Mouse (Mus musculus) B cell, adult 2 months (primary cell): Measurements from ENCODE around the gene 1700067K01Rik.

ENCODE experiments used
- DNase-seq, 2 experiments: peaks; one replicate each; pipeline ENCODE4 v3.0.0; 2022

Gene 1700067K01Rik

DNA sequence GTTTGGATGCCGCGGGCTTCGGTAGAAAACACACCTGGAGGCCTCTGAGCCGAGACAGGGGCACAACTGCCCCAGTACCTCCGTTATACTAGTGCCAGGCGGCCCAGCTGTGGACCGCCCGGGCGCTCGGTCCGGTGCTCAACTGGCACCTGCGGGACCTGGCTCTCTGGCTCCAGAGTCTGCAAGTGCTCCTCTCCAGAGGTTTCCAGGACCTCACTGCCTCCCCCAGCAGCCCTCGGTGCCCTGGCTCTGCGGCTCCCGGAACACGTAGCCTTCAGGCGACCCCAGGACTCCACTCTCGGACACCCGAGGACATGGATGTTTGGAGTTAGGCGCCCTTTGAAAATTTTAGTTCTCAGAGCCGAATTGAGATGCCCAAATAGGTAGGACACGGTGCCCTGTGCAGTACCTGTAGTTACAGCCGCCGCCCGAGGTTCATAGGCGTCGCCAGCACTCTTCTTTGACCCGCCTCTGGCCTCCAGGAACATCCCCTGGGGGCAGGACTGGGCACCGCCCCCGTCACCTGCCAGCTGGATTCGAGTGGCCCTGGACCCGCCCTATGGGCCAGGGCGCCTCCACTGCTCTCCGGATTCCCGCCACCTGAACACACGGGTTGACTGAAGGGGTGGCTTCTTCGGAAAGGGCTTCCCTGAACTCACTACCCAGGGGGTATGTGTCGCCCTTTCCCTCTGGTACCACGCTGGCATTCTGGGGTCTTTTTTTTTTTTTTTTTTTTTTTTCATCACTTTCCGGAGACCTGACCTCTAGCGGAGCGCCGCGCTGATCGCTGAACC is 10.6 kb downstream of the 1700067K01Rik start, which contains the start of gene 2210011C24Rik:
Gene 2210011C24Rik, minus strand, starts transcription at position 467 of the 794 bp plus-strand sequence.
- peak; percentile 44 to 45 for DNase-seq

- no peak for DNase-seq
These were observed 11.3 kb downstream of the 1700067K01Rik start for GRCm38 (mm10) chr8:84012499-84013165.

DNA sequence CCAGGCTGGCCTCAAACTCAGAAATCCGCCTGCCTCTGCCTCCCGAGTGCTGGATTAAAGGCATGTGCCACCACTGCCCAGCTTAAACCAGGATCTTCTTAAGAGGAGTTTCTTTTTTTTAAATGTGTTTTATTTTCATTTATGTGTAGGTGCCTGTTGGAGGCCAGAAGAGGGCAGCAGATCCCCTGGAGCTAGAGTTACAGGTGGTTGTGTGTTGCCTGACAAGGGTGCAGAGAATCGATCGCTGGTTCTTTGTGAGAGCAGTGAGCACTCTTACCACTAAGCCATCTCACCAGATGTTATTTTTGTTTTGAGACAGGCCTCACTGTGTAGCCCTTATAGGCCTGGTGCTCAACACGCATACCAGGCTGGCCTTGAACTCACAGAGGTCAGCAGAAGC is 14.5 kb downstream of the 1700067K01Rik start:
- no peak for DNase-seq

GRCm38 (mm10) chr8:84019738-84020137 is 18.4 kb downstream of the 1700067K01Rik start:
- no peak for DNase-seq

DNA sequence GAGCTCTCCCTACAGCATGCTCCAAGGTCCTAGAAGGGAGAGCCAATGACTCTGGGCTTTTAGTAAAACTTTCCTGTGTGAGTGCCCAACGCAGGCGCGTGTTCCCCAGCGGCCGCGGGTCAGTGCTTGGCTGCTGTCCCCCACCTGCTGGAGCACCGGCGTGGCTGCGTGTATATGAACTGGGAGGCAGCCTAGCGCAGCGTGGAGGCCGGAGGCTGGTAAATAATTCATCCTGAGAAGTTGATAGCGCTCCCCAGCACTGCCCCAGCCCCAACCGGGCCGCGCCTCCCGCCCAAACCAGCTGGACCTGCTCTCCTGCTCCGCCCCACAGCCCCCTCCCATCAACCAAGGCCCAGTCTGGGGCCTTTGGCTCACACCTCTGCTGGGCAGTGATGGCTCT is 19.8 kb downstream of the 1700067K01Rik start, which contains the start of gene Palm3:
Gene Palm3, plus strand, starts transcription at position 376 of the 400 bp plus-strand sequence.
- no peak for DNase-seq

- DNase-seq = no peak
These were observed 20.3 kb downstream of the 1700067K01Rik start for GRCm38 (mm10) chr8:84021569-84021968.

- no peak for DNase-seq
These were observed 21.8 kb downstream of the 1700067K01Rik start for GRCm38 (mm10) chr8:84023085-84023484.

- DNase-seq = no peak
These were observed 22.3 kb downstream of the 1700067K01Rik start for GRCm38 (mm10) chr8:84023631-84024030.

- peak; percentile 75 to 78 for DNase-seq
These were observed 22.9 kb downstream of the 1700067K01Rik start for GRCm38 (mm10) chr8:84024171-84024570.

- DNase-seq = peak; percentile 22 to 32
These were observed 24.6 kb downstream of the 1700067K01Rik start for GRCm38 (mm10) chr8:84025863-84026262.

- peak; percentile 71 for DNase-seq
These were observed 26.1 kb downstream of the 1700067K01Rik start for GRCm38 (mm10) chr8:84027449-84027848.

- no peak for DNase-seq
These were observed 28.0 kb downstream of the 1700067K01Rik start for GRCm38 (mm10) chr8:84029272-84029671.

- no peak for DNase-seq
These were observed 31.5 kb downstream of the 1700067K01Rik start for GRCm38 (mm10) chr8:84032777-84033176.

GRCm38 (mm10) chr8:84038015-84038414 is 36.7 kb downstream of the 1700067K01Rik start:
- DNase-seq = no peak

GRCm38 (mm10) chr8:84039050-84039449 is 37.7 kb downstream of the 1700067K01Rik start:
- DNase-seq = peak; percentile 86 to 87

DNA sequence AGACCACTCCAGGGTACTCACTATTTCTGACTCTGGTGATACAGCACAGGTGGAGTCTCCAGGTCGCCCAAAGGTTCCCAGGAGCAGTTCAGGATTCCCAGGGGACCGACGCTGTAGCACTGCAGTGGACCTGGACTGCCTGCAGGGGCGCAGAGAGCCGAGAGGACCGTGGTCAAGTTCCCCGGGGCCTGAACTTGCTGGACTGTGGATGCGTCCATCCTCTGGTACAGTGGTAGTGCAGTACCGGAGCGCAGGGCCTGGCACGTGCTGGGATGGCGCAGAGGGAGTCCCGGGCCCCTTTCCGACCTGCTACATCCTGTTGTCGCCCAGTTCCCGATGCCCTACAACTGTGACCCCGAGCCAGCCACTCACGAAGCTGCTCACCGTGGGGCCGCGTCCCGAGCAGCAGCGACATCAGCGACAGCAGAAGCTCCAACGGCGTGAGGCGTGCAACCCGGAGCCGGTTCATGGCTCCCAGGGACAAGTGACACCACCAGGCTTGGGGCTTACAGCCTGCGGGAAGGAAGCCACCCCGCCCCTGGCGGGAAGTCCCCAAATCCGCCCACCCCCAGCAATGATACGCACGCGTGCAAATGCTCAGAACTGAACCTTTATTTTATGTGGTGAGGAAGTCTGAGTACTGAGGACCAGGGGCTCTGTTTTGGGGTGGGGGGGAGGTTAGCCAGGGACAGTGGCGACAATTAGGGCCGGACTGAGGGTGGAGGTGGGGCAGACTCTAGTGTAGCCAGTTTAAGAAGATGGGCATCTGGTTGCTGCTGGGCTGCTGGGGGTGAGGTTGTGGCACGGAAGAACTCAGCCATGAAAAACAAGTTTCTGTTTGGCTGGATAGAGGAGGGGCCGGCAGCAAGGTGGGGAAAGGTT is 41.0 kb downstream of the 1700067K01Rik start, which contains the start of gene Il27ra:
Gene Il27ra, minus strand, starts transcription at position 524 of the 882 bp plus-strand sequence.
- peak; percentile 75 to 78 for DNase-seq

- peak in 1 of 2 experiments; percentile 17 for DNase-seq
These were observed 41.6 kb downstream of the 1700067K01Rik start for GRCm38 (mm10) chr8:84042948-84043342.

DNA sequence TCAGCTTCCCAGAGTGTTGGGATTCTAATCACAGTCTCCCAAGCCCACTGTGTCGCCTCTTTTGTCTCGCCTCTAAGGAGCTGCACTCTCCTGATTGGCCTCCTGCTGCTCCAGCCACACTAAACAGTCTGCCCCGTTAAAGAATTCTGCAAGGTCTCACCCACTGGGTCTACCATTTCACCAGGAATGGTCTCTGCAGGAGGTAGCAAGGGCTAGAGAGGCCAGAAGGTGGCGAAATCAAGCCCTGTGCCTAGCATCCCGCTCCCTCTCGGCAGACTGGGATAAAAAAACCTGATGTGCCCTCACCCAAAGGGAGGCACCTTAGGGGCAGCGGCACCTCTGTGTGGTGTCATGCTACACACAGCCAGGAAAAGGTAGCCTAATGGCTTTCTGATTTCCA is 42.8 kb downstream of the 1700067K01Rik start:
- no peak for DNase-seq

GRCm38 (mm10) chr8:84044900-84045299 is 43.6 kb downstream of the 1700067K01Rik start, which contains the start of gene Rln3:
Gene Rln3 (minus strand): TSS chr8:84045000.
- no peak for DNase-seq

GRCm38 (mm10) chr8:84046505-84046904 is 45.2 kb downstream of the 1700067K01Rik start:
- no peak for DNase-seq

DNA sequence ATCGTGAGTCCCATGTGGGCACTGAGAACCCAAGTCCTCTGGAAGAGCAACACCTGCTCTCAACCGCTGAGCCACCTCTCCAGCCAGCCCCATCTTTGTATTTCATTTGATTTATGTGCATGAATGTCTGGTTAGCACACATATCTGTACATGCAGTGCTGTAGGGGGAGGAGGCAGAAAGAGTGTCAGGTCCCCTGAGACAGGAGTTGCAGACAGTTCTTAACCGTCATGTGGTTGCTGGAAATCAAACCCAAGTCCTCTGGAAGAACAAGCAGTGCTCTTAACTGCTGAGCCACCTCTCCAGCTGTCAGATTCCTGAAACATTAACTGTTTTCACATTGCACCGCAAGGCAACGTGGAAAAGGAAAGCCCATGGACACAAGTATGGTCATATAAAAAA is 46.9 kb downstream of the 1700067K01Rik start:
- DNase-seq = no peak

- no peak for DNase-seq
These were observed 51.4 kb downstream of the 1700067K01Rik start for GRCm38 (mm10) chr8:84052746-84053145.

DNA sequence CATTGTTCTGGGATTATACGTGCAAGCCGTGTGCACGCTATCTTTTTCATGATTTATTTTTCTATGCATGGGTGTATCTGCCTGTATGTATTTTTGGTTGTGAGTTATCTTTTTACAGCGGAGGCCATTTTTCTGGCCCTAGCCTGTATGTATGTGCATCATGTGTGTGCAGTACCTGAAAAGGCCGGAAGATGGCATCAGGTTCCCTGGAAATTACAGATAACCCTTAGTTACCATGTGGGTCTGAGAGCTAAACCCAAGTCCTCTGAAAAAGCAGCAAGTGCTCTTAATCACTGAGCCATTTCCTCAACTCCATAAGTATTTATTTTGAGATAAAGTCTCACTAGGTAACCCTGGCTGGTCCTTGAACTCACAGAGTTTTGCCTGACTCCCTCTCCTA is 51.9 kb downstream of the 1700067K01Rik start:
- DNase-seq = no peak
